Mouse (Mus musculus) lung, postnatal 0 days (tissue): ENCODE data around the gene Plpp1.

Experiments
- CTCF ChIP-seq: IDR thresholded peaks from 2 replicates; pipeline ENCODE4 v1.5.1; 2016; ENCODE audit warnings: antibody characterized with exemption, mild to moderate bottlenecking
- EP300 ChIP-seq: IDR thresholded peaks from 2 replicates; pipeline ENCODE4 v1.6.1; 2016; ENCODE audit warnings: antibody characterized with exemption, mild to moderate bottlenecking, control low read depth

GRCm38 (mm10) chr13:112809504-112810247 lies 9.1 kb downstream of the Plpp1 start:
- TF ChIP-seq EP300 (no peak), CTCF (no peak)
